Mouse (Mus musculus): ENCODE data around the gene Atn1. TPM values are rescaled to one million over a fixed set of nuclear protein-coding genes. Genes with fewer than 3 reads are reported as not detected.
A peak's percentile ranks its signal among the peaks of the same experiment; 100 is the strongest.
"Not testable (repeated sequence)": the region's sequence is repeated elsewhere in the genome, so short reads cannot be mapped to it uniquely, and the experiment has no call there.

Atn1 gene
- 31.7 and 35.7 TPM in 2 replicates for polyA plus RNA-seq (2012; ENCODE audit: insufficient read depth, insufficient read length, missing spikeins)

- H3K4me1 ChIP-seq (ENCODE audit: control insufficient read depth, insufficient read depth, insufficient read length, low read length) = peaks cover 13% of the 10 kb centered on the region
- H3K4me3 ChIP-seq (ENCODE audit: insufficient read depth, low read depth, low read length) = peak within 1 kb of the TSS; percentile 85
- H3K27ac ChIP-seq (replicated peaks; ENCODE audit: low read depth, low read length) = peak within 1 kb of the TSS; percentile 77
Observed at GRCm38 (mm10) chr6:124755831-124756595, at the start of gene Atn1, which contains the start of gene Gm45234. TSS of gene Atn1 (minus strand) at chr6:124756524. TSS of gene Gm45234 (minus strand) at chr6:124756021.

DNA sequence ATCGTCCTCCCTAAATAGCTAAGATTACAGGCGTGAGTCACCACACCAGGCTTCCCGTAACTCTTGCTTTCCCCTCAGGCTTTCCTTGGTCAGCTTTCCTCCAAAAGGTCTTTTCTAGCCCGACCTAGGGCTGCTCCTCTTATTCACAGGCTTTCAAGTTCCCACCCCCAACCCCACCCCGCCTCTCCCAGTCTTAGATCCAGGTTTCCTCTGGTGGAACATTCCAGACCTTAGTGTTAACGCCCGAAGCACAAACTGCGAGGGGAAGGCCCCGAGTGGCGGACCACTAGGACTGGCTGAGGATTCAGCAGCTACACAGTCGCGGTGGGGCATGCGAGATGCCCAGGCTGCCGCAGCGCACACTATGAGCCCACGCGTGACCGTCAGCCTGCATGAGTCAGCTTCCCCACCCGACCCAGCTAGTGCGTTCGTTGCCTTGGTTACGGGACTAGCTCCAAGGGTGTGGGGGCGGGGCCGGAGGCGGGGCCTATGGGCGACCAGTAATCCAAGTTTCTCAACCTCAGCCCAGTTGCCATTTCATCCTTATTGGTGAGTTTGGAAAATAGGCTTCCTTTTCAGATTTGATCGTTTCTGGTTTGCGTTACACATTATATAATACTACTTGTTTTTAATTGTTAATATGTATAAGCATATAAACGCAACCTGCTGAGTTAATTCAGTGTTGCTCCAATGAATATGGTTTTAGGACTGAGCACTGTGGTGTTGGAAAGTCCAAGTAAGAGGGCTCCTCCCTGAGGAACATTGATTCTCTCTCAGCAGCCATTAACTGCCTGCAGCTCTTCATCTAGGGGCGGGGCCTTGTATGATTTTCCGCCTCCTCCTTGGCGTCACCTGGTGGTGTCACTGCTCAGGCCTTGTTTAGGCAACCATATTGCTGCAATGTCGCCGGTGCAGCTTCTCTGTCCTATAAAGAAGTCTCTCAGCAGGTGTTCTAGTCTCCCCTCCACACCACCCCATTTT is 49.3 kb upstream of the Atn1 start:
- H3K4me1 ChIP-seq (ENCODE audit: control insufficient read depth, insufficient read depth, insufficient read length, low read length) = peaks cover 10% of the 10 kb centered on the region; the same call in 1 of the 2 replicates
- H3K27ac ChIP-seq (replicated peaks; ENCODE audit: low read depth, low read length) = peak overlapping the region; percentile 87
- H3K4me3 ChIP-seq (ENCODE audit: insufficient read depth, low read depth, low read length) = peak overlapping the region; percentile 64

DNA sequence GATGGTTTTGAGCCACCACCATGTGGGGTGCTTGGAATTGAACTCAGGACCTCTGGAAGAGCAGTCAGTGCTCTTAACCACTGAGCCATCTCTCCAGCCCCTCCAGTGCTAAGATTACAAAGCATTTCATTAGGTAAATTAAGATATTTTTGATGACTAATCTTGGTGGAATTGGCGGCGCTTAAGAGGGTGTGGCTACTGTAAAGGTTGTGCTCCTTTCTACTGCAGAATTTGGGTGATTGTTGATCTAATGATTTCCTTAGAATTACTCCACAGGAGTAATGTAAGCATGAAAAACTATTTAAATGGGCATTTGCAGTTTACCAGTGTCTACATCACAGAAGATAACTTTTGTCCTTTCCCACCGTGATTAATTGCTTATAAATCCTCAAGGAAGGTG is 48.0 kb upstream of the Atn1 start:
- Histone ChIP-seq H3K4me1 (ENCODE audit: control insufficient read depth, insufficient read depth, insufficient read length, low read length) (peaks cover 7% of the 10 kb centered on the region; the same call in 1 of the 2 replicates), H3K27ac (replicated peaks; ENCODE audit: low read depth, low read length) (no peak overlapping the region), H3K4me3 (ENCODE audit: insufficient read depth, low read depth, low read length) (no peak overlapping the region)

DNA sequence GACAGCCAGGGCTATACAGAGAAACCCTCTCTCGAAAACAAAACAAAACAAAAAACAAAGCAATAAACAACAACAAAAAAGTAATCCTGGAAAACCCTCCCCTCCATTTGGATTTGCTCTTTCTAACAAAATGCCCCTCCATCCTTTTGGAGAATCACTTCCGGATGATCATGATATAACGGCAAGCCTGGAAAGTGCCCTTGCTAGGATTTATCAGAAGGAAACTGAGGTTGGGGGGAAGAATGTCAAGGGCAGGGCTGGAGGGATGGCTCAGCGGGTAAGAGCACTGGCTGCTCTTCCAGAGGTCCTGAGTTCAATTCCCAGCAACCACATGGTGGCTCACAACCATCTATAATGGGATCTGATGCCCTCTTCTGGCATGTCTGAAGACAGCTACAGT is 47.4 kb upstream of the Atn1 start:
- not testable (repeated sequence) for H3K4me1 ChIP-seq (ENCODE audit: control insufficient read depth, insufficient read depth, insufficient read length, low read length); H3K4me3 ChIP-seq (ENCODE audit: insufficient read depth, low read depth, low read length)

GRCm38 (mm10) chr6:124803061-124803460 is 46.7 kb upstream of the Atn1 start:
- H3K4me3 ChIP-seq (ENCODE audit: insufficient read depth, low read depth, low read length) = no peak overlapping the region
- H3K27ac ChIP-seq (replicated peaks; ENCODE audit: low read depth, low read length) = no peak overlapping the region
- H3K4me1 ChIP-seq (ENCODE audit: control insufficient read depth, insufficient read depth, insufficient read length, low read length) = peaks cover 5% of the 10 kb centered on the region; the same call in 1 of the 2 replicates

More for the DNA sequence above, 47.4 kb upstream of the Atn1 start:
- not testable (repeated sequence) for H3K27ac ChIP-seq (replicated peaks; ENCODE audit: low read depth, low read length)

DNA sequence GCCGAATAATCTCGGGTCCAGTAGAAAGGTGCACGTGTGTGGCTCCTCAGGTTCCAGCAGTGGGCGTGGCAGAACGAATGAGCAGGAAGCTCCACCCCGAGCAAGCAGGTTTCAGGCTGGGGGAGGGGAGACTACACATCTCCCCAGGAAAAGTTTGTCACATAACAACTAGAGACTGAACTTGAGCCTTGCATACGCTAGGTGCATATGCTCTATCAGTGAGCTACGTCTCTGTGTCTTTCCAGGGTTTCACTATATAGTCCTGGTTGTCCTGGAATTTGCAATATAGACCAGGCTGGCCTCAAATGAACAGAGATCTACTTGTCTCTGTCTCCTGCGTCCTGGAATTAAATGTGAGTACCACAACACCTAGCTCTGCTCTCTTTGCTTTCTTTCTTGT is 46.1 kb upstream of the Atn1 start:
- not testable (repeated sequence) for H3K27ac ChIP-seq (replicated peaks; ENCODE audit: low read depth, low read length); H3K4me1 ChIP-seq (ENCODE audit: control insufficient read depth, insufficient read depth, insufficient read length, low read length); H3K4me3 ChIP-seq (ENCODE audit: insufficient read depth, low read depth, low read length)

DNA sequence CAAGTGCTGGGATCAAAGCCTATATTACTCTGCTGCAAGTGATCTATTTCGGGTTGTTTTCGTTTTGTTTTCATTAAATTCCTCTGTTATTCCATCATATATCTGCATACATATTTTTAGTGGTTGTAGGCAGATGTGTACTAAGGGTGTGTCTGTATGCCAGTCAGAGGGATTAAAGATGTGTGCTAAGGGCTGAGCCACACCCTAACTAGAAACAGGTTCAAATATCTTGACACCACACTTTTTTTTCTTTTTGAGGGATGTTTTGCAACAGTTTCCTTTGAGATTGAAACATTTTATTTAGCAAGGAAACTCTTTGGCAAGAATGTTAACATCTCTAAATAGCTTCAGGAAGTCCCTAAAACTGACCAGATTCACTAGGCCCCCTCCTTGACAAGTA is 39.9 kb upstream of the Atn1 start:
- Histone ChIP-seq H3K4me3 (ENCODE audit: insufficient read depth, low read depth, low read length) (no peak overlapping the region), H3K27ac (replicated peaks; ENCODE audit: low read depth, low read length) (no peak overlapping the region)

GRCm38 (mm10) chr6:124795781-124796180 is 39.5 kb upstream of the Atn1 start:
- Histone ChIP-seq H3K27ac (replicated peaks; ENCODE audit: low read depth, low read length) (no peak overlapping the region), H3K4me1 (ENCODE audit: control insufficient read depth, insufficient read depth, insufficient read length, low read length) (no peaks in the 10 kb centered on the region), H3K4me3 (ENCODE audit: insufficient read depth, low read depth, low read length) (no peak overlapping the region)

More for the DNA sequence above, 39.9 kb upstream of the Atn1 start:
- H3K4me1 ChIP-seq (ENCODE audit: control insufficient read depth, insufficient read depth, insufficient read length, low read length) = no peaks in the 10 kb centered on the region

- Histone ChIP-seq H3K27ac (replicated peaks; ENCODE audit: low read depth, low read length) (no peak overlapping the region), H3K4me1 (ENCODE audit: control insufficient read depth, insufficient read depth, insufficient read length, low read length) (no peaks in the 10 kb centered on the region), H3K4me3 (ENCODE audit: insufficient read depth, low read depth, low read length) (no peak overlapping the region)
Observed at GRCm38 (mm10) chr6:124791911-124792310, 35.6 kb upstream of the Atn1 start.

- Histone ChIP-seq H3K27ac (replicated peaks; ENCODE audit: low read depth, low read length) (no peak overlapping the region), H3K4me3 (ENCODE audit: insufficient read depth, low read depth, low read length) (no peak overlapping the region), H3K4me1 (ENCODE audit: control insufficient read depth, insufficient read depth, insufficient read length, low read length) (no peaks in the 10 kb centered on the region)
Observed at GRCm38 (mm10) chr6:124790121-124790520, 33.8 kb upstream of the Atn1 start.

DNA sequence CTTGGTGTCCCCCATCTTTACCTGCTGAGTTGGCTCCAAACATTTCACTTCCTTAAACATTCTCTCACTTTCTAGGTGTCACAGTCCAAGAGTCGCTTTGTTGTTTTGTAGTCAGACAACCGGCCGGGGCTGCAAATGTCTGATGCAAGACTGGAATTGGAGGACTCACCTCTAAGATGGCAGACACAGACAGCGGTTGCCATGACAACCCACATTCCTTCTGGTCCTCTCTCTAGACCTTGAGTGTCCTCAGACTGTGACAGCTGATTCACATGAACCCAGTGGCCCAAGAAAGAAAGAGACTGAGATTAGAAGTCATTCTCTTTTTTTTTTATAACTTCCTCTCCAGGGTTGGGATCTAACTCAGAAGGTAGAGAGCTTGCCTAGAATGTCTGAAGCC is 33.2 kb upstream of the Atn1 start:
- no peaks in the 10 kb centered on the region for H3K4me1 ChIP-seq (ENCODE audit: control insufficient read depth, insufficient read depth, insufficient read length, low read length)
- H3K4me3 ChIP-seq (ENCODE audit: insufficient read depth, low read depth, low read length) = no peak overlapping the region
- H3K27ac ChIP-seq (replicated peaks; ENCODE audit: low read depth, low read length) = no peak overlapping the region

DNA sequence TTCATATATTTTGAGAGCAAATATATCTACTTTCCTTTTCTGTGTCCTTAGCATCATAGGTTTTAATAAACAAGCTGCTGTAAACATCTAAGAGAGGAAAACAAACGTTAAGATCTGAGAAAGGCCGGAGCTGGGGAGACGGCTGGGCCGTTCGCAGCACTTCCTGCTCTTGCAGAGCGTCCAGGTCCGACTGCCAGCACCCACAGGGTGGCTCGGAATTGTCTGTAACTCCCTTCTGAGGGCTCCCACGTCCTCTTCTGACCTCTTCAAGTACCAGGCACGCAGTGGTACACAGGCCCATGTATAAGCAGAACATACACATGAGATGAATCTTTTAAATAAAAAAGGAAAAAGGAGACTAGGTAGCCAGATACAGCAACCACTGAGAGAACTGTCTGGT is 31.4 kb upstream of the Atn1 start:
- Histone ChIP-seq H3K27ac (replicated peaks; ENCODE audit: low read depth, low read length) (no peak overlapping the region), H3K4me3 (ENCODE audit: insufficient read depth, low read depth, low read length) (no peak overlapping the region), H3K4me1 (ENCODE audit: control insufficient read depth, insufficient read depth, insufficient read length, low read length) (no peaks in the 10 kb centered on the region)

- Histone ChIP-seq H3K27ac (replicated peaks; ENCODE audit: low read depth, low read length) (no peak overlapping the region), H3K4me1 (ENCODE audit: control insufficient read depth, insufficient read depth, insufficient read length, low read length) (no peaks in the 10 kb centered on the region), H3K4me3 (ENCODE audit: insufficient read depth, low read depth, low read length) (no peak overlapping the region)
Observed at GRCm38 (mm10) chr6:124786756-124787420, 30.6 kb upstream of the Atn1 start.

GRCm38 (mm10) chr6:124782436-124782835 is 26.1 kb upstream of the Atn1 start:
- Histone ChIP-seq H3K4me1 (ENCODE audit: control insufficient read depth, insufficient read depth, insufficient read length, low read length) (no peaks in the 10 kb centered on the region; the same call in 1 of the 2 replicates), H3K27ac (replicated peaks; ENCODE audit: low read depth, low read length) (no peak overlapping the region), H3K4me3 (ENCODE audit: insufficient read depth, low read depth, low read length) (peak overlapping the region; percentile 25; the same call in 1 of the 2 replicates)

- H3K4me1 ChIP-seq (ENCODE audit: control insufficient read depth, insufficient read depth, insufficient read length, low read length) = no peaks in the 10 kb centered on the region; the same call in 1 of the 2 replicates
- no peak overlapping the region for H3K4me3 ChIP-seq (ENCODE audit: insufficient read depth, low read depth, low read length)
- H3K27ac ChIP-seq (replicated peaks; ENCODE audit: low read depth, low read length) = no peak overlapping the region
Observed at GRCm38 (mm10) chr6:124780917-124781316, 24.6 kb upstream of the Atn1 start.

All from brown adipose tissue, adult 24 weeks (tissue).